Mouse (Mus musculus) heart, postnatal 14 days (tissue): ENCODE measurements at regions not wholly inside any gene's neighbourhood (a gene's known extent, or its start where the extent isn't known, plus 50 kb on each side); places are given as distances from the start of the nearest gene placed in this dataset.

ENCODE experiments used
- DNase-seq, 2 experiments: peaks; one replicate each; pipeline ENCODE4 v3.0.0; 2021 to 2022
- intact Hi-C: fragments of 180-260 bp; cut with DNase I; formaldehyde crosslinking; loops from one replicate; pipeline ENCODE4 v1.15.1; 2025

GRCm38 (mm10) chr14:79929451-79929850 lies 54.4 kb upstream of the Olfm4 start:
- intact Hi-C loops = no loop called here
- DNase-seq = no peak

GRCm38 (mm10) chr14:79927161-79927560 lies 56.7 kb upstream of the Olfm4 start:
- intact Hi-C loops = no loop called here
- no peak for DNase-seq

- intact Hi-C loops = loop anchor here (10.0 kb wide), 3 partner anchors 72 to 302 kb away; no protein-coding TSS in a partner anchor
- no peak for DNase-seq
Measured at GRCm38 (mm10) chr14:79916960-79917848, 66.7 kb upstream of the Olfm4 start.

GRCm38 (mm10) chr14:79914966-79915365 lies 68.9 kb upstream of the Olfm4 start:
- DNase-seq = no peak
- intact Hi-C loops = loop anchor here (10.0 kb wide), 3 partner anchors 70 to 300 kb away; no protein-coding TSS in a partner anchor

DNA sequence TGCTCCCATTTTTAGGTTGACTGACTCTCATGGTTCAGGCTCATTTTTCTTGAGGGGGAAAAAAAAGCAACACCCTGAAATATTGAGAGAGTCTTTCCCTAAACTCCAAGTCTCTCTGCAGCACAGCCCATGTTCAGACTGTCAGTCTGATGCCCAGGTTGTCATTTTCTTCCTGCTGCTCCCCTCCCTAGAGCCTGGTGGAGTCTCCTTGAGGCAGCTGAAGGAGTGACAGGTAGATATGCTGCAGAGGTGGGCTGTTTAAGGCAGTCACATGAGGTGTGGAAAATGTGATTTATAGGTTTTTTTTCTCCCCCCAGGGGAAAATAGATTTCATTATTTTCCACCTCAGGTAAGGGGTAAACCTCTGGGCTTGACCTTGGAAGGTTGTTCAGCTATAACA lies 70.6 kb upstream of the Olfm4 start:
- intact Hi-C loops = loop anchor here (10.0 kb wide), 3 partner anchors 69 to 299 kb away; no protein-coding TSS in a partner anchor

DNA sequence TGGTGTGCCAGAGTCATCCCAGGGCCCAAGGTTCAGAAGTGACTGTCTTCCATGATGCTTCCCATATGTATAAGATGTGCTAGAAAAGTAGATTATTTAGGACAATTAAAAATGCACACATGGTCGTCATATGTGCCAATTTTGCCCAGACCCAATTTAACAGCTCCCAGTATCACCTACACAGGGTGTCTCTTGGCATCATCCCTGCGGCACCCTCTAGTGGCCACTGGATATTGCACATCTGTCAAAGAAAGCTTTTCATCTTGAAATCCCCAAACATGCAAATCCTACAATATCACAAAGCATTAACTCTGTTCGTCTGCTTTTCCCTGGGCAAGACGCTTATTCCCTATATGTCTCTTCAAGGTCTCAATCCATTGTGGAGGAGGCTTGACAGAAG lies 71.3 kb upstream of the Olfm4 start:
- intact Hi-C loops = loop anchor here (10.0 kb wide), 3 partner anchors 68 to 298 kb away; no protein-coding TSS in a partner anchor
- DNase-seq = peak; percentile 19 to 48

More for the DNA sequence above, 70.6 kb upstream of the Olfm4 start:
- no peak for DNase-seq

DNA sequence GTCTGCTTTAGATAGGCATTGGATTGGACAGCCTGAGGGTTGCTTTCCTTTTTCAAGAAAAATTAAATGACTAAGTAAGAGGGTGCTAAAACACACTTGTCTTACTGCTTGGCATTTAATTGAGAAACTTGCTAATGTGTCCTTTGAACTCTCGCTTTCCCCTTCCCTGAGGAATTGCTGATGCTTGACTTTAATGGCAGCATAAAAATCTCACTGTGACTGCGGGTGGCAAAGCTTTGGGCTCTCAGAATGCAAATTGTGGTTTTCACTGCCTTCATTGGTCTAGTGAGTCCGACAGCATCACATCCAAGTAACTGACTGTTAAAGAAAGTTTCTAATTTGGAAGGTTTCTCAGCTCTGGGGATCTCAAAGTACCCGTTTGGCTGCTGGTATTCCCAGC lies 76.1 kb upstream of the Olfm4 start:
- intact Hi-C loops = no loop called here
- no peak for DNase-seq

- intact Hi-C loops = no loop called here
- no peak for DNase-seq
Measured at GRCm38 (mm10) chr14:79905574-79905973, 78.3 kb upstream of the Olfm4 start.

GRCm38 (mm10) chr14:79902355-79902754 lies 81.5 kb upstream of the Olfm4 start:
- DNase-seq = no peak
- intact Hi-C loops = no loop called here

- no peak for DNase-seq
- intact Hi-C loops = no loop called here
Measured at GRCm38 (mm10) chr14:79898240-79898639, 85.6 kb upstream of the Olfm4 start.

DNA sequence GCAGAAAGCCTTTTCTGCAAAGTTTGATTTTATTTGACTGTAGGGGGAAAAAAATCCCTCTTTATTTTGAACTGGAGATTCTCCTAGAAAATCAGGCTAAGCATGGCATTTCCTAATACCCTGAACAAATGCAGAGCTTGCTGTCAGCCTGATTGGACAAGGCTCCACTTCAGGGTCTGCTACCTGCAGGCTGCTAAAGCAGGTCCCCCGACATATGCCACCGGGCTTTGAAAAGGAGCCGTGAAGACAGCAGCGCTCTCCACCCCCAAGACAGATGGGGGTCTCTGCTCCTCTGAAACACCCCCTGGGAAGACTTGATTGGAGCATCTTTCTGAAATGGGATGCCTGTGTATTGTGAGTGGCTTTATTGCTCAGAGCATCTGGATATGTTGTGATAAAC lies 90.6 kb upstream of the Olfm4 start:
- no peak for DNase-seq
- intact Hi-C loops = no loop called here

GRCm38 (mm10) chr14:79890682-79891081 lies 93.2 kb upstream of the Olfm4 start:
- no peak for DNase-seq
- intact Hi-C loops = no loop called here

DNA sequence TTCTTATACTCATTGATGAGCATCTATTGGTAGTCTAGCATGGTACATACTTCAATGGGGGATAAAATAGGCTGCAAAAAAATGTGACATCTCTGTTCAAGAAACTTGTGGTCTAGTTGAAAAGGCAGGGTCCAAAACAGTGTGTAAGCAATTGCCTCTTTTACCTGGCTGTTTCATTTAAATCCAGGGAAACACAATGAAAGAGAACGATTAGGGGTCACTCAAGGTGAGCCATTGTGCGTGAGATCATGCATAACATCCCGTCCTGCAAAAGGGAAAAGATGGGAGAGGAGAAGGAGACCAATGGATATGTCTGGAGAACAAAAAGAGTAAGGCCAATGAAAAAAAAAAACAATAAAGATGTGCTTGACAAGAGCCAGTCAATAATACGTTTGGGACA lies 93.6 kb upstream of the Olfm4 start:
- intact Hi-C loops = no loop called here
- no peak for DNase-seq

GRCm38 (mm10) chr14:79883487-79883886 lies 100.4 kb upstream of the Olfm4 start:
- no peak for DNase-seq
- intact Hi-C loops = no loop called here

- intact Hi-C loops = no loop called here
- DNase-seq = no peak
Measured at GRCm38 (mm10) chr14:79881726-79882125, 102.2 kb upstream of the Olfm4 start.

- intact Hi-C loops = no loop called here
- no peak for DNase-seq
Measured at GRCm38 (mm10) chr14:79880065-79880755, 103.7 kb upstream of the Olfm4 start.

GRCm38 (mm10) chr14:79879333-79880035 lies 104.4 kb upstream of the Olfm4 start:
- intact Hi-C loops = no loop called here
- DNase-seq = no peak

DNA sequence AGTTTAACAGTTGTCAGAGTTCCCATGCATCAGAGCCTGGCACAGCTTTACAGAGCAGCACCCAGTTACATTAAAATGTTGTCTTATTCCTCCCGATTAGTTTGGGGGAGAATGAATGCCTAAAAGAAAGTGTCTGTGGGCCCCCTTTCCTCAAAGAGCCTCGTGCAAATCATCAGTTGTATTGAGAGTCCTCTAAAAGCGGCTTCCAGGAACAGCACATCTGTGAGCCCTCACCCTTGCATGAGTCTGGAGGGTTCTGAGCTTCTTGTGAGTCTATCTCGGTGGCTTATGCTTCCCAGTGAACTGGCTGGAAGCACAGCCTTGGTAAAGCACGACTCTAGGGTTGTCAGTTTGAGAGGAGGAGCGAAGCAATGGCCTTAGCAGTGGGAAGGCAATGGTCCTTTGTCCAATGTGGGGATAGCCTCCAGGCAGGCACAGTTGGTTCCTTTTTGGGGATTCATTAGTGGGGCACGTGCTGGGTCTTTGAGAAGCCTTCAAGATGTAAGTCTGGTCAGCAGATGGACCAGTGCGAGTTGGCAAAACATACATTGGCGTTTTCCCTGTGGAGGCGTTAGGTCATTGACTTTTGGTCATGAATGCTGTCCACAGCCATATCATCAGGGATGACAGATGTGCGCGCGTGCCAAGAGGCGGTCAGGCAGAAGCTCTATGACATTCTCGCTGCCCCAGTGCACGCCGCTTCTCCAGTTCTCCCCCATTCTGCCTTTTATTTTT lies 105.4 kb upstream of the Olfm4 start:
- intact Hi-C loops = no loop called here
- DNase-seq = no peak

GRCm38 (mm10) chr14:79873062-79873461 lies 102.0 kb upstream of the Pcdh8 start:
- peak; percentile 7 to 14 for DNase-seq
- intact Hi-C loops = no loop called here

DNA sequence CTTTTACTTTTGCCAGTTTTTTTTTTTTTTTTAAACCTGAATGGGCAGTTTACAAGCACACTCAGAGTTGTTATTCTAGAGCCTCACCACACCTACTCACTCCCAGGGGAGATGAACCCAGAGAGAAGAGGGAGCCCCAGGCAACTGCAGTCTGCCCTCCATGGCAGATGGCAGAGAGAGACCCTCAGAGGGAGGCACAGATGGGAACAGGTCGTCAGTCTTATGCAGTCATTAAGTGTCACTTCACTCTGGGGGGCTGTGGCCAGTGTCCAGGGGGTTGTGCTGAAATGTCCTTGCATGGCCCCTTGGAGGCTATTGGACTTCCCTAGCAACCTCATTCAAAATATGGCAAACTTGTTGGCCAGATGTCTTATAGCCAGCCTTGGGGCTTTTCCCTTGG lies 101.3 kb upstream of the Pcdh8 start:
- intact Hi-C loops = no loop called here
- no peak for DNase-seq
